Mouse (Mus musculus) erythroblast, embryonic 14.5 days (primary cell): Measurements from ENCODE around the gene Foxo6.

Experiments used
- GATA1 ChIP-seq: IDR thresholded peaks from 2 replicates; pipeline ENCODE4 v1.6.1; 2012; ENCODE audit warnings: low read length, inconsistent platforms, mixed read lengths
- TAL1 ChIP-seq: IDR thresholded peaks from 3 replicates; pipeline ENCODE4 v1.6.1; 2012; ENCODE audit warnings: low read length, inconsistent platforms, mixed read lengths

DNA sequence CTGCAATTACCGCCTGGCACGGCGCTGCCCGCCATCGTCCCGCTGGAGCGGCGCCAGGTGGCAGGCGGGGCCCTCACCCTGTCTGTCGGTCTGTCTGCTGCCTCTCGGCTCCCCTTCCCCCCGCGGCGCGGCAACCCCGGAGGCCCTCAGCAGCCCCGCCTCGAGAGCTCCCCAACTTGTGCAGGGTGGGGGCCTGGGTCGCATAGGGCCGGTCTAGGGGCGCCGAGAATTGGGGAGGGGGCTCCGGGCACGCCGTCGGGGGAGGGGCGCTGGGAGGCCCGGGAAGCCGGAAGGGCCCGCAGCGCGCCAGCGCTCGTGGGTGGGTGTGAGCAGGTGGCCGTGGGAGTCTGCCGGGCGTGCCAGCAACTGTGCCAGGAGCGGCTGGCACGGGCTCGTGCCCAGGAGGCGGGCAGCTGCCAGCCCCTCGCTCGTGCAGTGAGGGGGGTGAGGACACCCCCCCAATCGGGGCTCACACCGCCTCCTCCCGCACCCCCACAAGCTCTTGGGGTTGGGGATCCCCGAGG is 4.5 kb downstream of the Foxo6 start:
- TF ChIP-seq GATA1 (no peak), TAL1 (no peak)
